Mouse (Mus musculus): ENCODE data around the gene Ccl6.
A peak's percentile ranks its signal among the peaks of the same experiment; 100 is the strongest.

Ccl6 gene

DNA sequence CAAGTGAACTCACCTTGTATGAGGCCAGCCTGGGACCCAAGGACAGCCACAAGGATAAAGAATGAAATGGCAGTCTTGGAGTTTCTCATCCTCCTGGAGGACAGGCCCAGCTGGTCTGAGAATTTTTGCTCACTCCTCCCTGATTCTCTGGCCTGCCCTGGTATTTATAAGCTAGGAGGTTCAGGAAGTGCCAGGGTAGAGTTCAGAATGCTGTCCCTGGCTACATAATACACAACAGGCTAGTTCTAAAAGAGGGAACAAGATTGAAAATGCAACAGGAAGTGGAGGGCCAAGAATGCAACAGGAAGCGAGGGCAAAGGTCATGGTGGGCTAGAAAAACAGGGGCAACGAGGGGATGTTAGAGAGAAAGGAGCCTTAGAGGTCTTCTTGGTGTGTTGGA lies at the start of gene Ccl6:
TSS of gene Ccl6 (minus strand) at position 235 of the 400 bp plus-strand sequence.
- peak; percentile 6 for DNase-seq

DNA sequence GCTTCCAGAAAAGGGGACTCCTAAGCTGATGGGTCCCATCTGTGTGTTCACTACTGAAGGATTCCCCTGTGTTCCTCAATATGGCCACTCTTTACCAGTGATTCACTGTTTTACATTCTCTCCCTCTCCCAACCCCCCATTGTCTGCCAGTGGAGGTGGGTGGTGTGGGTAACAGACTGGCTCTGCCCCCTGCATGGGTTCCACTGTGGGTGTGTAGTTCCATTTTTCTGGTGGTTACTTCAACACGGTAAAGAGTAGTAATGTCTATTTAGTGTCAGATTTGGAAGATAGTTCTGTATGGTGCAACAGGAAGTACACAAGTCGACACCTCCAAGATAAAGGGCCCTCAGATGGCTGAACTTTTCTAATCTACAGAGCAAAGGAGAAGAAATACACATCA lies 48.3 kb upstream of the Ccl6 start:
- no peak for DNase-seq

DNA sequence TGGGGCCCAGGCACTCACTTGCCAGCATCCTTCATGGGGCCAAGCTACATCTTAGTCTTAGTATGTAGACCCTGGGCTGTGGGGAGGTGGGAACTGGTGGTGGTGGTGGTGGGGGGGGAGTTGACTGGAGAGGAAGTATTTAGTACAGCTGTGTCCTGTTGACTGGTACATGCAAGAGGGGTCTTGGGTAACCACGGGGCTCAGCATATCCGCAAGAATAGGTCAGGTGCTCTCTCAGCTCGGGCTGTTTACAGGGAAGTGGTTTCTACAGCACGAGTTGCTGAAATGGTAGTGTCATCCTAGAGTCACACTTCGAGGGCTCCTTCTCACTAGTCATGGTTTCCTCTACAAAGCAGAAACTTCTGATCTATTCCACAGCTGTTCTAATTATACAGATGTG lies 47.3 kb upstream of the Ccl6 start:
- no peak for DNase-seq

DNA sequence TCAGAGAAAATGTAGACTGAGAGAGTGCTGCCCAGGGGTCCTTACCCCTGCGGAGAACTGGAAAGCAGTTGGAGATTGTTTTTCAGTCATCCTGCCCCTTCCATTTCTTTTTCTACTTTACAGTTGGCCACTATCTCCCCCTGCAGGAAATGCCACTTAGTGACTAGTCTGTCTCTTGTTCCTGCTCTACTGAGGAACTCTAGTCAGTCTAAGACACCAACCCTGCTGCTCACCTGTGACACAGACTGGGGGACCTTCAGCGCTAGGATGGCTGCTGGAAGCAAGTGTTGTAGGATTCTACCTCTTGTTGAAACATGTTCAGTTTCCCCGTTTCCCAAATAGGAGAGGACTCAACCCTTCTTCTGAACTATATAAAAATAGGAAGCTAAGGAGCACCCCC lies 46.6 kb upstream of the Ccl6 start:
- no peak for DNase-seq

DNA sequence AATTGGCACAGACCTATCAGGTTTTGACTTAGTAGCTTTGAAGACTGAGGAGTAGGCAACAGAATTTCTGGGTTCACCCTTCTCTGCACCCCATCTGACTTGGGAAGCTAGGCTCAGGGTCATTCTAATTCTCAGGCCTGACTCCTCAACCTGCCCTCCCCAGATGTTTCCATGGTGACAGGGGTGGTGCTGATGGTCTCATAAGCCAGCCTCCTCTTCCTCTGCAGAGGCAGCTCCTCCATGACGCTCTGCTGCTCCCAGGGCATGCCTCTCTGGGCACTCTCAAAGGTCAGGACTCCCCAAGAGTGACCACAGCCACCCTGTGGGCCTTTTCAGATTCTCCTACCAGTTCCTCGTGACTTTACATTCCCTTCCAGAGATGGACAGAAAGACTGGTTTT lies 46.0 kb upstream of the Ccl6 start:
- no peak for DNase-seq

DNA sequence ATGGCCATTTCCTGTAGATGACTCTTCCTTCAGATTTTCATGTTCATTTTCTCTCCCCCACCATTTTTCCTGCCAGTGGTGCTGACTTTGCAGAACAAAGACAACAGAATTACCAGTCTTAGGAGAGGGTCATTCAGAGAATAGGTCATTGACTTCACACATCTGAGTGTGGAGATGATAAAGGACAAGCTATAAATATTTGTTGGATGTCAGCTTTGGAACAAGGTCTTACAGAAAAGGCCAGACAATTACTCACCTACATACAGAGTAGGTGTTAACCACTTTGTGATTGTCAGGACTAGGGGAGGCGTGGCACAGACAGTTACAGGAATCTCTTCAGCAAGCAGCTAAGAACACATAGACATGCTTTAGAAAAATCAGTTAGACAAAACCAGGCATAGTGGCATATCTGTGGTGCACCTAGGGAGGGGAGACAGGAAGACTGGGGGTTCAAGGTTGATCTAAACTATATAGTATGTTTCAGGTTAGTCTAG lies 43.9 kb upstream of the Ccl6 start:
- DNase-seq: no peak

DNA sequence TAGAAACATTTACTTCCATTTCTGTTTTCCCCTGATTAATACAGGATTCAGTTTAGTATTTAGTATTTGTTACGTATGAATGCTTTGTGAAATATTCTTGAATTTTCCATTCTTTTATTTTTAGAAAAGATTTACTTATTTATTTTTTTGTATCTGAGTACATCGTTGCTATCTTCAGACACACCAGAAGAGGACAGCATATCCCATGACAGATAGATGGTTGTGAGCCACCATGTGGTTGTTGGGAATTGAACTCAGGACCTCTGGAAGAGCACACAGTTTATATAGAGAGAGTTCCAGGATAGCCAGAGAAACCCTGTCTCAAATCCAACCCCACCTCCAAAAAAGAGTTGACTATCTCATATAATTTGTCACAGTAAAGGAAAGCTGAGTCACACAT lies 42.0 kb upstream of the Ccl6 start:
- DNase-seq: no peak

DNA sequence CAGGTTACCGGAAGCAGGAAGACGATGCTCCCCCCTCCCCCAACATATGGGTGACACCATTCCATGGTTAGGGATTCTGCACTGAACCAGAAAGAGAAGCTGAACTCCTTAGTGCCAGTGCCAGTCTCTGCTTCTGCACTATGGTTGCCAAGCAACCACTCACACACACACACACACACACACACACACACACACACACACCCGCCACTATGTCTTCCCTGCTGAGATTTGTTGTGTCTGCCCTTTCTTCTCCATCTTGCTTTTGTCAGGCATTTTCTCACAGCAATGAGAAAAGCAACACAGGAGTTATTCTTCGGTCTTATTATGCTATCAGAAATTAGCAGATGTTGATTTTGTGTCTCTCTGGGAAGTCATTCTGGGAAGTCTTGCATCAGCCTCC lies 41.5 kb upstream of the Ccl6 start:
- no peak for DNase-seq

DNA sequence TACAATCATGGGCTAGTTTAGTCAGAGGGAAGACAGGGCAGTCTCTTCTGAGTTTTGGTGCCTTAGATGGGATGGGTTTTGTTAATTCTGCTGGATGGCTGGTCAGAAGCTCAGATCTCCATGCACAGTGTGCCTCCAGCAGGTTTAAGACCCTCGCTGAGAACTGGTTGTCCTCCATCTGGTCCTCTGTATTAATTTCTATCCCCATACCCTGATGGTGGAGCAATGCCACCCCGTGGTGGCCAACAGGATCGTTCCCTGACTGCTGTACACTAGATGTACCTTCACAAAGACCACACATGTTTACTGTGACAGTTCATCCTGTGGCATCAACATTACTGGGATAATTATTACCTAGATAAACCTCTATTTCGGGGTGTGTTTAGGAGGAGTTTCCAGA lies 39.9 kb upstream of the Ccl6 start:
- DNase-seq: peak; percentile 32

DNA sequence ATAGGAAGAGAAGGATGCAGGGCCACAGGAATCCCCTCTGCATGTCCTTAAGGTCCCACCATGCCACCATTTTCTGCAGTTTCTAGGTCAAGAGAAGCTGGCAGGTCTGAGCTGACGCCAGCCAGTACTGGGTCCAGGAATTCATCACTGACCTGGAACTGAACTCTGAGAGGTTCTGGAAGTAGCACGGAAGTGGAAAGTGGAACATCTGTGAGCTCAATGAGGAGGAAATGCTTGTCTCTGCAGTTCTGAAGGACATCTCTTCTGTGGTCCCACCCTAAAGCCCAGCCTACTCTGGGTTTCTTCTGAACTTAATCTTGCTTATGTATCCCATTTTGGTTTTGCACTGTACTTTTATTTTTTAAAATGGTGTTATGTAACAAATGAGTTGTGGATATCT lies 38.2 kb upstream of the Ccl6 start:
- no peak for DNase-seq

DNA sequence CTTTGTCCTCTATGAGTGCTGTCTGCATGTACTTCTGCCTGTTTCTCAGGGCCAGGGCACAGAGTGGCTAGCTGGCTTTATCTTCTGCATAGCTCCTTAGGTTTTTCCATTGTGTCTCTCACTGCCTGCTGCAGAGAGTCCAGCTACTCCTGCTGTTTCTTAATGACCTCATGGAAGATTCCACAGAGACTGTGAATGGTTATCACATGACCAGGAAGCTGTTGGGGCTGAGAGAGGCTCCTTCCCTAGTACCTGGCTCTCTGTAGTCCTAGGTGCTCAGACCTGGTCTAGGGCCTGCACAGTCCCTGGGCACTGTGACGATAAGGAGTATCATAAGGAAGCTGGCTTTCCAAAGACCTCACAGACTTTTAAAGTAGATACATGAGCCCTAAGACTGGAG lies 37.7 kb upstream of the Ccl6 start:
- DNase-seq: no peak

DNA sequence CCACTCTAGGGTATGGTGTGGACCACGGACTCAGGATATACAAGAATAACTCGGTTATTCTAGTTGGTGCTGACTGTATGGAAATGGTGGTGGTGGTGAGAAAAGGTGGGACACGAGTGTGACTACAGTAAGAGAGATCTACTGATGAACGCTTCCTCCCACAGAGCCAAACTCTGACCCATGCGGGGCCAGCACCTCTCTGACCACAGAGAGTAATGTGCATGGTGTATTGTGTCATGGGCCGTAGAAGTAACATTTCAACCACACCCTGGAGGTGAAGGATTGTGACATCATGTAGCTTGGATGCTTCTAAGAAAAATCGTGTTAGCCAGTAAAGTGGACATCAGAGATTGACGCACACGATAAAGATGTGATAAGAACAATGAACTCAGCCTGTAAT lies 35.9 kb upstream of the Ccl6 start:
- DNase-seq: no peak

DNA sequence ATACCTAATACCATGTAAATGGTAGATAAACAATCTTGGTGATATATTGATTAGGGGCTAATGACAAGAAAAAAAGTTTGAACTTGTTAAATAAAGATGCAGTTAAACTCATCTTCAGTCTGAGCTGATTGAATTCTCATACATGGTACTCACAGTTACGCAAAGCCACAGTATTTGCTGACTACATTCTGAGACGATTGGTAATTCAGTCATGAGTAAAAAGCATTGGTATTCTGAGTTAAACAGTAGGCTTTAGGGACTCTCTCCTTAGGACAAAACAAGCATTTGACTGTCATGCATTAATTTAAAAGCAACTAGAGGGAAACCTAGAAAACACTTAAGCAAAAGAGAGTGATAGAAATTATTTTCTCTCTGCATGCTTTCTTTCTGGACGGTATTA lies 30.7 kb upstream of the Ccl6 start:
- no peak for DNase-seq

DNA sequence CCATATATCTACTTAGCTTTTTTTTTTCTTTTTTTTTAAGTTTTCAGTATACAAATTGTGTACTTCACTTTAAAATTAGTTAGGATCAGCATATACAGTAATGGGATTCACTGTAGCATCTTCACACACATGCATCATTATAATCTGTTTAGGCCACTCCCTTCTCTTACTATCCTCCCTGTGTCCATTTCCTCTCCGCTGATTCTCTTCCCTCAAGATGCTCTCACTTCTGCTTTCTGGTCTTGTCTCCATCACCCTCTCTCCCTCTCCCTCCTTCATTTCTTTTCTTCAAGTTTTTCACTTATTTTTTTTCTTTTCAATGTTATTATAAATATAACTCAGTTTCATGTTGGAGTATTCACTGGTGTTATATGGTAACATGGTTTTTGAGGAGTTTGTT lies 26.1 kb upstream of the Ccl6 start:
- no peak for DNase-seq

DNA sequence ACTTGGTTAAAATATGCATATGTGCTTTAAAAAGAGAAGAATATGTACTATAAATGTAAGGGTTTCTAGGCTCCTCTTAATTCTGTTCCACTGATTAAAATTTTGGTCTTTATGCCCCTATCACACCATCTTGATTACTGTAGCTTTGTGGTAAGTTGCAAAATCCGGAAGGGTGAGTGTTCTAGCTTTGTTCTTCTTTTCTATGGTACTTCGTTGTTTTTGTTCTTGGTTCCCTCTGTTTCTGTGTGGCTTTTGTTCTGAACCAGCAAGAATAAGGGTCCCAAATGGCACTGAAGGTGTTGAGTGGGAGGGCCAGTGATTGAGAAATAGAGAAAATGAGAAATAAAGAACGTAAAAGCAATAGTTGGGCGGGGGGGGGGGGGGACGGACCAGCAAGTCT lies 25.4 kb upstream of the Ccl6 start:
- DNase-seq: no peak

DNA sequence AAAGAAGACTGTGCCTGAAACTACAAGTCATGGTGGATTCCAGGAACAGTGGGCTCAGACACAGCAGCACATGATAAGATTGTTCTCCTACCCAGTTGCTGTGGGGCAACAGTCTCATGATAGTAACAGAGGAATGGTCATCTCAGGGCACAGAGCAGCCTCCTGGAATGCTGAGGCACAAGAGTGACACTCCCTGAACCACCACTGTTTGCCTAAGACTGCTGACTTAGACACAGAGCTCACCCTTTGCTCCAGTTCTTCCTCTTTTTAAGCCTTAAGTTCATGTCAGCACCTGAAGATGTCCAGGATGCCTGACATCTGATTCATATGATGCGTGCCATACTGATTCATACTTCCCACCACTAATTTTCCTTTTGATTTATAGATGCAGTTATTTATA lies 23.7 kb upstream of the Ccl6 start:
- DNase-seq: no peak

DNA sequence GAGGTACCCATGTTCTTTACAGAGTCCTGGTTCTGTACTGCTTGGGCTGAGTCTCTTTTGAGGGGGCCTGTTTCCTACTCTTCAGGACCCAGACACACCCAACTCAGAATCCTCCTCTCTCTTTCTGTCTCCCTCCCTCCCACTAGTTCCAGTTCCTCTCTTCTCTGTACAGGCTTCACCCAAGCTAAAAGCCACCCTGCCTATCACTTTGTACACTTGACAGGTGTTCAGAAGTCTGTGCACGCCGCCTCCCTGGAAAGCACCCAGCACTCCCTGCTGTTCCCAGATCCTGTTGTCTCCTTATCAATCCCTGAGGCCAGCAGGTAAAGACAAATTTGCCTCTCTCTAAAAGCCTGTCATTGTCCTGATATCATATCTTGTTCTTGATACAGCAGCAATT lies 18.0 kb upstream of the Ccl6 start:
- no peak for DNase-seq

DNA sequence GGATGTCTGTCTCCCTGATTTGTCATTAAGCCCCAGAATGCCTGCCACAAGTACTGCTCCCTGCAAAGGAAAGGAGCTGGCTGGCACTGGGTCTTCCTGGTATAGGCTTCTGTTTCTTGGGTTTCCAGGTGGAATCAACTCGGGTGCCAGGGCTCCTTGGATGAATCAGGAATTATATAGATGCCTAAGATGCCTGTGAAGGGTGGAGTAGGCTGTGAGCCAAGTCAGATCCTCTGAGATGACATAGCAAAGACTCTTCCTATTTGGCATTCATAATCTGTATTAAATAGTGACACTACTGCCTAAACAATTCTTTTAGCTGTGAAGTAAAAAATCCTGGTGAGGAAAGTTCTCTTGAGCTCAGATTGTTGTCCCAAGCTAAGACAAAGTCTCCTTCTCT lies 13.5 kb upstream of the Ccl6 start:
- no peak for DNase-seq

DNA sequence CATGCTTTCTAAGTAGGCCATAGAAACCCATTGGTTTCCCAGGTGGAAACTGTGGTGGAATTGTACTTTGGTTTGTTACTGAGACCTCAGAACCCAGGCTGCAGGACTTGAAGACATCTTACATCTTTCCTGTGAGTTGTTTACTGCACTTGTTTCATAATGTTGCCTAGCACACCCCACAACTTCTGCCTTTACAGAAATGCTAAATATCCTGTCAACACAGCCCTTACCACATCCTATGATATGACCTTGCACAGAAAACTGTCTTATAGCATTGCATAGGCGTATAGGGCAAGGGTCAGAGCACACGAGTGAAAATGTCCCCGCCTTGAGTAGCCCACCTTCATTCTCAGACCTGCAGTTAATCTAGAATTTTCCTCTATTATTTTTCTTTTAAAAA lies 12.6 kb upstream of the Ccl6 start:
- no peak for DNase-seq

DNA sequence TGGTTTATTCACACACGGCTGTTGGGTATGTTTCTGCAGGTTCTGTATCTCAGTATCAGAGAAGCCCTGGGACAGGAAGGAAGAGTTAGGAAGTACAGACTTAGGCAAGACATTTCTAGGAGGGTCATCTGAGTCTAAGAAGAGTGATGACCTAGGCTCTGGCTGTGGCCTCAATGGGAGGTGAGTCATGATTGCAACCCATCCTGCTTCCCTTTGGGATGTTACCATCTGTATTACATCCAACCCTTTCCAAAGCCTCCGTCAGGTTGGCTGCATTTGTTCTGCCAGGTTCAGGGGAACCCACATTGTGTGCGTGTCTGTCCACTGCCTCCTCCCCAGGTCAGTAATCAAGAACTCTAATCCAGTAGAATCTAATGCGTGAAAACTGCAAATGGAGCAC lies 11.8 kb upstream of the Ccl6 start:
- no peak for DNase-seq

DNA sequence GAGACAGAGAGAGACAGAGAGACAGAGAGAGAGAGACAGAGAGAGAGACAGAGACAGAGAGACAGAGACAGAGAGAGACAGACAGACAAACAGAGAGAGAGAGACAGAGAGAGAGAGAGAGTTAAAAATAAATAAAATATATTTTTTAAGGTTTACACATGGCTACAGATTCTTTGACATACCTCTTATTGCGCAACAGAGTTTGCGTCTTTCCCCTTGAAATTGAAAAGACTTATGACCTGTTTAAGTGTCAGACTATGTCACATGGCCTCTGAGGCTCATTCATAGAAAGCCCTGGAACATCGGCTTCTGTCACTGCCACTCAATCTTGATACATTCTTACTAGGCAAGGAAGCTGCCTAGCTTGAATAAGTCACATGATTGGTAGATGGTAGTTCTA lies 10.5 kb upstream of the Ccl6 start:
- DNase-seq: no peak

DNA sequence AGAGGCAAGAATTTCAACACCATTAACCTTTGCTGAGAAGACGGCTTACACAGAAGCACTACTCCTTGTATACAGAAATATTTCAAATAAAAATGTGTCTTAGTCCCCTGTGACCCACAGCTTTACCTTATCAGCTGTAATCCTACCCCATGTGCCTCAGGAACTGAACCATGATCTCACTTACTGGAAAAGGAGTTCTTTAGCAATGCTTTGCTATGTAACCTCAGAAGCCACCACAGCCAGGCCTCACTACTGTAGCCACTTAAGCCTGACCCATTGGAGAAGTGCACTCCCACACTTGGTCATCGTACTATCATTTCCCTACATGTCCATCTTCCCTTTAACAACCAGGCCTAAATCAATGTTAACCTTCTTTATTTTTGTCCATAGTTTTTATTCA lies 7.7 kb upstream of the Ccl6 start:
- DNase-seq: no peak

DNA sequence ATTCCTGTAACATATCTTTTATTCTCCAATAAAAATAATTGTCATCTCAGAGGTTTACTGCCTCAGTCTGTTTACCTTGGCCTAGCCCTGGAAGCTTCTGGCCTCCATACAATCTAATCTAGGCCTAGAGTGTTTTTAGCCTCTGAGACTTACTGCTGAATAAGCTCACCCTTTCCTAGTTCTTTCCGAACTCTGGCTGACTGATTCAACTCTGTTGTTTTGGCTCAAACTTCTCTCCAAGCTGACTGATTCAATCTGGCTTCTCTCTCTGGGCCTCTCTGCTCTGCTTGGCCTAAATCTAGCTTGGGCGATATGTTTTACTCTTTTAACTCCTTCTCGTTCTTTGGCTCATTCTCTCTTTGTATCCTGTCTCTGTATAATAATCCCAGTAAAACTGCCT lies 6.1 kb upstream of the Ccl6 start:
- no peak for DNase-seq

DNA sequence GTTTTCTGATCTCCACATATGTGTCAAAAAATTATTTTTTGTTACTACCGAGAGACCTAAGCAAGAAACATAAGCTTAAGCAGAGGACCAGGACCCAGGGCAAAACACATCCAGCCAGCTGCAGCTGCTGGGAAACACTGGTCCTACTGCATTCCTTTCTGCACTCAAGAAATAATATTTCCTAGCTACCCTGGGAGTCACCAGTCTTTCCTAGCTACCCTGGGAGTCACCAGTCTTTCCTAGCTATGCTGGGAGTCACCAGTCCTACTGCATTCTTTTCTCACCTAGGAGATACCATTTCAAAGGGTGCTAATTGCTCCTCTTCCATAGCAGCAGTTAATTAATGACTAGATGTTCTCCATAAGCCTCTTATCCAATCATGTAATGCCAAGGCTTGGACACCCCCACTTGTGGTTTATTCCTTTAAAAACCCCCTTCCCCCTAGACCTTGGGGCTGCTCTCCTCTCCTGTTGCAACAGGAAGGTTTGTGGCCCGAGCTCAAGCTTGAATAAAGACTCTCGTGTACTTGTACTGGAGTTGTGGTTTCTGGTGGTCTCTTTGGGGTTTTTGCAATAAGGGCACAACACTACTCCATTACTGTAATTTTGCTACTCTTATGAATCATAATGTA lies 5.4 kb upstream of the Ccl6 start:
- DNase-seq: peak; percentile 17

DNA sequence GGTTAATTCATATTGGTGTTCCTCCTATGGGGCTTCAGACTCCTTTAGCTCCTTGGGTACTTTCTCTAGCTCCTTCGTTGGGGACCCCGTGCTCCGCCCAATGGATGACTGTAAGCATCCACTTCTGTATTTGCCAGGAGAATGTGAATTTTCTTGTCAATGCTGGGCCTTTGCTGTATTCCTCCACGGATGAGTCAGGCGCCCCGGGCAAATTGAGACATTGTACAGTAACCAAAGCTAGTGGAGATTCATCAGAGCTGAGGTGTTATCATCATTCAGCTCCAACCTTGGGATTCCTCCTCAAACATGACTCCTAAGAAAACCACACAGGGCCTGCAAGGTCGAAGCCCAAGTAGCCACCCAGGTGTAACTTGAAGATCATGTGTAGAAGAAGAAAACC lies 4.9 kb upstream of the Ccl6 start:
- DNase-seq: no peak
